Mouse (Mus musculus) hematopoietic stem cell, adult 5-6 weeks (primary cell): ENCODE measurements at regions not wholly inside any gene's neighbourhood (a gene's known extent, or its start where the extent isn't known, plus 50 kb on each side); places are given as distances from the start of the nearest gene placed in this dataset.
"Not testable (repeated sequence)": the region's sequence is repeated elsewhere in the genome, so short reads cannot be mapped to it uniquely, and the experiment has no call there.

ENCODE experiments used
- ATAC-seq, 2 experiments: fragments of 125-278 bp in 1 of 2; replicated peaks in 1 of 2; 2 replicates each; pipeline ENCODE4 v1.8.0; 2016 to 2017; ENCODE audit warnings: inconsistent platforms in 2 of 2, mild to moderate bottlenecking in 2 of 2, moderate number of reproducible peaks in 2 of 2, low read depth in 1 of 2, moderate TSS enrichment in 1 of 2; ENCODE audit not compliant: low FRiP score in 2 of 2, poor library complexity in 2 of 2, severe bottlenecking in 2 of 2, insufficient read depth in 1 of 2, low TSS enrichment in 1 of 2

- ATAC-seq, result no peak
These were observed 605.4 kb upstream of the Gm19410 start for GRCm38 (mm10) chr8:35160230-35160629.

- ATAC-seq, result not testable (repeated sequence)
These were observed 603.4 kb upstream of the Gm19410 start for GRCm38 (mm10) chr8:35162166-35162565.

GRCm38 (mm10) chr8:35166611-35167010 lies 599.0 kb upstream of the Gm19410 start:
- ATAC-seq, result no peak

GRCm38 (mm10) chr8:35171536-35172310 lies 593.9 kb upstream of the Gm19410 start:
- no peak for ATAC-seq

GRCm38 (mm10) chr8:35177314-35177713 lies 588.3 kb upstream of the Gm19410 start:
- ATAC-seq, result no peak

- no peak for ATAC-seq
These were observed 585.5 kb upstream of the Gm19410 start for GRCm38 (mm10) chr8:35180075-35180474.

GRCm38 (mm10) chr8:35182141-35182540 lies 583.4 kb upstream of the Gm19410 start:
- ATAC-seq, result no peak

GRCm38 (mm10) chr8:35183423-35183822 lies 582.2 kb upstream of the Gm19410 start:
- ATAC-seq, result no peak

GRCm38 (mm10) chr8:35185165-35185564 lies 580.4 kb upstream of the Gm19410 start:
- ATAC-seq, result peak; percentile 44 to 74

- ATAC-seq, result no peak
These were observed 577.1 kb upstream of the Gm19410 start for GRCm38 (mm10) chr8:35188531-35188930.

- ATAC-seq, result no peak
These were observed 575.9 kb upstream of the Gm19410 start for GRCm38 (mm10) chr8:35189695-35190094.

- no peak for ATAC-seq
These were observed 573.1 kb upstream of the Gm19410 start for GRCm38 (mm10) chr8:35192515-35192914.

- ATAC-seq, result no peak
These were observed 571.8 kb upstream of the Gm19410 start for GRCm38 (mm10) chr8:35193771-35194170.

- no peak for ATAC-seq
These were observed 569.4 kb upstream of the Gm19410 start for GRCm38 (mm10) chr8:35196189-35196588.

- no peak for ATAC-seq
These were observed 566.8 kb upstream of the Gm19410 start for GRCm38 (mm10) chr8:35198766-35199165.

GRCm38 (mm10) chr8:35201416-35201815 lies 564.2 kb upstream of the Gm19410 start:
- ATAC-seq, result peak; percentile 29 to 43; a peak in 3 of 4 replicates

- no peak for ATAC-seq
These were observed 560.6 kb upstream of the Gm19410 start for GRCm38 (mm10) chr8:35204971-35205370.

GRCm38 (mm10) chr8:35205536-35205935 lies 560.1 kb upstream of the Gm19410 start:
- peak; percentile 48 to 52 for ATAC-seq

GRCm38 (mm10) chr8:35206271-35206670 lies 559.3 kb upstream of the Gm19410 start:
- ATAC-seq, result peak; percentile 35 to 40; a peak in 2 of 4 replicates
